Mouse (Mus musculus) heart, adult 2 months (tissue): ENCODE measurements around the gene Notch3. TPM values are rescaled to one million over a fixed set of nuclear protein-coding genes. Genes with fewer than 3 reads are reported as not detected.

ENCODE experiments used
- DNase-seq, 2 experiments: peaks; one replicate each; pipeline ENCODE4 v3.0.0; 2021
- H3K27ac ChIP-seq: fragments of 200-600 bp; 2 replicates; pipeline ENCODE4 v1.8.1; 2022
- H3K27me3 ChIP-seq: fragments of 200-500 bp; 2 replicates; pipeline ENCODE4 v1.6.1; 2012; ENCODE audit warnings: mild to moderate bottlenecking, low read length, inconsistent platforms, mixed read lengths; ENCODE audit not compliant: control insufficient read depth, insufficient read depth
- H3K36me3 ChIP-seq: fragments of 200-500 bp; 2 replicates; pipeline ENCODE4 v1.6.1; 2012; ENCODE audit warnings: low read length, inconsistent platforms; ENCODE audit not compliant: control insufficient read depth, insufficient read depth
- H3K4me1 ChIP-seq: fragments of 200-500 bp; 2 replicates; pipeline ENCODE4 v1.6.1; 2011; ENCODE audit warnings: low read length; ENCODE audit not compliant: control insufficient read depth, insufficient read depth
- H3K4me3 ChIP-seq: fragments of 200-600 bp; 2 replicates; pipeline ENCODE4 v1.8.1; 2022
- H3K79me2 ChIP-seq: fragments of 200-500 bp; replicated peaks from 2 replicates; pipeline ENCODE4 v1.6.1; 2012; ENCODE audit warnings: mild to moderate bottlenecking, inconsistent platforms, low read length, moderate library complexity, mixed read lengths; ENCODE audit not compliant: control insufficient read depth, insufficient read depth
- H3K9ac ChIP-seq: fragments of 200-500 bp; 2 replicates; pipeline ENCODE4 v1.6.1; 2012; ENCODE audit warnings: low read depth, mild to moderate bottlenecking, control low read depth, inconsistent platforms, low read length, mixed read lengths
- CTCF ChIP-seq: fragments of 200-600 bp; IDR thresholded peaks from 2 replicates; pipeline ENCODE4 v1.8.1; 2022; ENCODE audit warnings: antibody characterized with exemption, mild to moderate bottlenecking, moderate library complexity
- EP300 ChIP-seq: fragments of 200-500 bp; IDR thresholded peaks from 2 replicates; pipeline ENCODE4 v1.6.1; 2011; ENCODE audit warnings: low read depth, low read length, control low read depth; ENCODE audit not compliant: insufficient read depth
- POLR2A ChIP-seq: fragments of 200-500 bp; IDR thresholded peaks from 2 replicates; pipeline ENCODE4 v1.6.1; 2011; ENCODE audit warnings: mild to moderate bottlenecking, low read depth, low read length, control low read depth; ENCODE audit not compliant: insufficient read depth
- WGBS: fragments of 180-500 bp; shearing (Covaris S2); methylation state at CpG from one replicate; pipeline ENCODE4 v1.1.7; 2018; 5-methylcytosine and 5-hydroxymethylcytosine counted together
- intact Hi-C: fragments of 180-260 bp; cut with DNase I; formaldehyde crosslinking; loops from one replicate; pipeline ENCODE4 v1.15.1; 2025
- polyA plus RNA-seq: library from polyadenylated mRNA; depleted of rRNA; stranded (reverse); fragments of >200 nt; gene quantifications from 2 replicates; pipeline ENCODE4 v1.2.3, GENCODE M21; 2012
- total RNA-seq, 2 experiments: library from RNA; stranded (reverse); gene quantifications; 2 replicates each; pipeline ENCODE4 v1.2.3; 2021

Gene Notch3
- total and polyA plus RNA-seq, 3 experiments = 22.5 to 30.6 (median 24.2) TPM

DNA sequence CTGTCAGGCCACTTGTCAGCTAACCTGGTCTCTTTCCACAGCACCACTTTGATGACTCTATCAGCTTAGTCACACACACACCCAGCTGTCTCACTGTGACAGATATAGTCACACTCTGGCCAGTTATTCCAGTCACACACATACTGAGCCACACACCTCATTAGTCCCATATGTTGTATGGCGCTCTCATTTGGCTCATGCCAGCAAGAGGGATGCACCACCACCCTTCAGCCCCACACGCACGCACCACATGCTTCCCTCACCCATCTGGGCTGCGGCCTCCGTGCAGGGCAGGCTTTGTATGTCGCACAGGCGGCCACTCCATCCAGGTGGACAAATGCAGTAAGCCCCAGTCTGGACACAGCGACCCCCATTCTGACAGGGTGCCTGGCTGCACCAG, 19.9 kb downstream of the Notch3 start:
- Histone ChIP-seq H3K4me1 (peaks cover 1% of the 10 kb centered on the region; the same call in 1 of the 2 replicates), H3K36me3 (no peaks in the 10 kb centered on the region), H3K4me3 (no peak overlapping the region), H3K27me3 (no peaks in the 10 kb centered on the region), H3K79me2 (no peaks in the 10 kb centered on the region), H3K9ac (no peak overlapping the region), H3K27ac (no peak overlapping the region)
- TF ChIP-seq POLR2A (no peak), CTCF (no peak), EP300 (no peak)
- WGBS = 96% methylated on average over 8 of the region's 8 CpGs
- intact Hi-C loops = no loop called here
- DNase-seq = no peak

DNA sequence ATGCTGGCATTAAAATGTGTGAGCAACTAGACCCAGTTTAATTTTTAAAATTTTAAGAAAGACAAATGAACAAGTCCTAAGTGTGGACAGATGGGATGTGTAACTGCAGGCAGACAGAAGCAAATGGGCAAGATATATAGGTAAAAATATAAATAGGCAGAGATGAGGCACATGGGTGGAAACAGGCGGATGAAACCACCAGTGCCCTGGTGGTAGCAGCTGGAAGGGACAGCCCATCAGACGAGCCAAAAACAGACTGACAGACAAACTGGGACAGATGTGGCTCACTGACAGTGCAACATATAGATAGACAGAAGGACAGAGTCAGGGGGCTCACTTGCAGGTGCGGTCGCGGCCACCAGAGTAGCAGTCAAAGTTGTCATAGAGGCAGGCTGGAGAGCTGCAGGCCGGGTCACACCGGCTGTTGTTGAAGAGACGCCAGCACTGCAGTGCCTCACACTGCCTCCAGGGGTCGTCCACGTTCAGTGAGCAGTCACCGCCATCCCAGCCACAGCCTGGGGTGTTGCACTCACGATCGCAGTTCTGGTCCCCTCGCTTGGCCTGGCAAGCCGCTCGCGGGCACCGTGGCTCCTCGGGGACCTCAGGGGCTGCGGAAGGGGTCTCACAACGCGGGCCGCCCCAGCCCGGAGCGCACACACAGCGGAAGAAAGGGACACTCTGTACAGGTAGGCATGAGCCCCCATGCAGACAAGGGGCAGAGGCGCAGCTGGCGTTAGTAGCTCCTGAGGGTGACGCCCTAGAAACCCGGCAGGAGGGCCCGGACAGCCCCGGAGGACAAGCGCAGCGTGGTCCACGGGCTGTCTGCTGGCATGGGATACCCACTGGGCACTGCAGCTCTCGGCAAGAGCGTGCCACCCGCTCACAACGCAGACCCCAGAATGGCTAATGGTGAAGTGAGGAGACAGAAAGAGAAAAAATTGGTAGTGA, 23.5 kb downstream of the Notch3 start:
- TF ChIP-seq EP300 (peak; percentile 36; the same call in 1 of the 2 replicates), CTCF (0 out of 2 replicates have a peak, but pooled peaks have one; percentile 97), POLR2A (no peak)
- Histone ChIP-seq H3K79me2 (no peaks in the 10 kb centered on the region), H3K27ac (no peak overlapping the region), H3K36me3 (no peaks in the 10 kb centered on the region), H3K9ac (peak overlapping the region; percentile 72), H3K4me1 (peaks cover 1% of the 10 kb centered on the region; the same call in 1 of the 2 replicates), H3K4me3 (peak overlapping the region; percentile 41), H3K27me3 (no peaks in the 10 kb centered on the region)
- intact Hi-C loops = loop anchor here (1.0 to 5.0 kb wide), 3 partner anchors 66 to 354 kb away; no protein-coding TSS in a partner anchor
- DNase-seq = peak; percentile 86 to 93
- 22% methylated on average over 39 of the region's 39 CpGs for WGBS

DNA sequence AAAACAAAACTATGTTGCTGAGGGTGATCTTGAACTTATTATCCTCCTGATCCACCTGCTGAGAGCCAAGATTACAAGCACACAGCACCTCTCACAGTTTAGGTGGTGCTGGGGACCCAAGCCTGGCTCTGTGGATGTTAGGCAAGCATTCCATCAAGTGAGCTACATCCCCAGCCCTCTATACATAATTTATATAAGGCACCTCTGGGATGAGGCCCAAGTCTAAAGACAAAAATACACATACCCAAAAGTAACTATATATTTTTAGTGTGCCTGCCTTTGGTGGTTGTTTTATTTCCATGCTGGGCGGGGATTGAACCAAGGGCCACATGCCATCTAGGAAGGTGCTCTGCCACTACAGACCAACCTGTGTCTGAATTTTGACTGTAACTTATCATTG, 24.4 kb downstream of the Notch3 start:
- intact Hi-C loops = loop anchor here (2.0 to 5.0 kb wide), 2 partner anchors 67 to 355 kb away; no protein-coding TSS in a partner anchor
- 97% methylated on average over 1 of the region's 1 CpGs for WGBS
- no peak for TF ChIP-seq POLR2A
- no peak for TF ChIP-seq EP300
- TF ChIP-seq CTCF = no peak
- no peak overlapping the region for H3K27ac ChIP-seq
- no peak overlapping the region for H3K4me3 ChIP-seq
- H3K36me3 ChIP-seq = no peaks in the 10 kb centered on the region
- H3K79me2 ChIP-seq = no peaks in the 10 kb centered on the region
- no peak overlapping the region for H3K9ac ChIP-seq
- peaks cover 1% of the 10 kb centered on the region; the same call in 1 of the 2 replicates for H3K4me1 ChIP-seq
- DNase-seq = no peak
- H3K27me3 ChIP-seq = no peaks in the 10 kb centered on the region

DNA sequence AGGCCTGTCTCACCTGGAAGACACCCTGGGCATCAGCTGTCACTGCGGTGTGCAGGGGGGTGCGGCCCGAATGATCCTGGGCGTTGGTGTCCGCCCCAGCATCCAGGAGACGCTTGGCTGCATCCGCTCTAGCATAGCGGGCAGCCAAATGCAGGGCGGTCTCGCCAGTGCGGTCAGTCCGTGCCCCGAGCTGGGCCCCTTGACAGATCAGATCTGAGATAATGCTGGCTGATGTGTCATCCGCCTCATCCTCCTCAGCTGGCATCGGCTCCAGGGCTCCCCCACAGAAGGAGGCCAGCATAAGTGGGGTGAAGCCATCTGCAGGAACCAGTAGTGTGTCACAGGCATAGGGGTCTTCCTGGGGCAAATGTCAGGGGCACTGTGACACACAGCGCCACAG, 33.3 kb downstream of the Notch3 start:
- WGBS = 91% methylated on average over 16 of the region's 16 CpGs
- no peak overlapping the region for H3K4me3 ChIP-seq
- TF ChIP-seq POLR2A = no peak
- TF ChIP-seq CTCF = no peak
- TF ChIP-seq EP300 = no peak
- no peaks in the 10 kb centered on the region for H3K79me2 ChIP-seq
- intact Hi-C loops = no loop called here
- no peaks in the 10 kb centered on the region for H3K36me3 ChIP-seq
- no peak overlapping the region for H3K27ac ChIP-seq
- no peaks in the 10 kb centered on the region for H3K27me3 ChIP-seq
- DNase-seq = no peak
- H3K4me1 ChIP-seq = no peaks in the 10 kb centered on the region
- H3K9ac ChIP-seq = no peak overlapping the region

DNA sequence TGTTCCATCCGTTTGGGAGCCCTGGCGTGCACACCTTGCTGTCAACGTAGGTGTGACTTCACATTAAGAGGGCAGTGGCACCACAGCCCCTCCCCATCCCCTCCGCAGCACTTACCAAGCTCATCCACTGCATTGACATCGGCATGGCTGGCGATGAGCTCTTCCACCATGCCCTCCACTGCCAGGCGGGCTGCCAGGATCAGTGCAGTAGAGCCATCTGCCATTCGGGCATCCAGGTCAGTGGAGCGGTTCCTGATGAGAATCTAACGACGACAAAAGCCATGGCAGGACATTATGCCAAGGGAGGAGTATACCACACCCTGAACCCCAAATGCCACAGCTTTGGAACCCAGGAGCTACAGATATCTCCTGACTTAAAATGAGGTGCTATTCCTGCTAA, 34.6 kb downstream of the Notch3 start:
- Histone ChIP-seq H3K36me3 (no peaks in the 10 kb centered on the region; the same call in 1 of the 2 replicates), H3K27ac (no peak overlapping the region), H3K27me3 (no peaks in the 10 kb centered on the region), H3K79me2 (no peaks in the 10 kb centered on the region), H3K9ac (no peak overlapping the region), H3K4me1 (peaks cover 2% of the 10 kb centered on the region), H3K4me3 (no peak overlapping the region)
- TF ChIP-seq CTCF (no peak), POLR2A (no peak), EP300 (no peak)
- no peak for DNase-seq
- intact Hi-C loops = no loop called here
- WGBS = 92% methylated on average over 11 of the region's 11 CpGs

DNA sequence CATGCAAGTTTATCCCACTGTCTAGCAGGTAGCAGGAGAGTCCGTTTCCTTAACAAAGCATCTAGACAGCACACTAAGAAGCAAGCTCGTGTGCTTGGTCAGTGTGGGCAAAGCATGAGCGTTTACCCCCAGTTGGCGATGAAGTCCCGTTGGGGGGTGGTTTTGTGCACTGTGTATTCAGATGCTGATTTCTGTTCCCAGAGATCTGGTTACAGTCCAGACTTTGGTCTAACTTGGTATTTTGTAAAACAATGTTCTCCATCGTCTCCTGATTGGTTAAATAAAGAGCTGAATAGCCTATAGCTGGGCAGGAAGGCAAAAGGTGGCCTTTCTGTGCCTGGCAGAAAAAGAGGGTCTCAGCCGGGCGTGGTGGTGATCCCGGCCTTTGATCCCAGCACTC, 36.1 kb downstream of the Notch3 start:
- no peak for TF ChIP-seq EP300
- no peak for TF ChIP-seq CTCF
- TF ChIP-seq POLR2A = no peak

More for the DNA sequence above, 36.1 kb downstream of the Notch3 start:
- Histone ChIP-seq H3K27ac (no peak overlapping the region), H3K9ac (no peak overlapping the region), H3K27me3 (no peaks in the 10 kb centered on the region), H3K4me1 (peaks cover 2% of the 10 kb centered on the region), H3K36me3 (no peaks in the 10 kb centered on the region; the same call in 1 of the 2 replicates), H3K79me2 (no peaks in the 10 kb centered on the region), H3K4me3 (no peak overlapping the region)
- WGBS = 90% methylated on average over 9 of the region's 9 CpGs
- no peak for DNase-seq
- intact Hi-C loops = no loop called here
